Mouse (Mus musculus) granulocyte monocyte progenitor cell, adult 5-6 weeks (primary cell): ENCODE measurements around the gene Prl8a6. TPM values are rescaled to one million over a fixed set of nuclear protein-coding genes. Genes with fewer than 3 reads are reported as not detected.

Experiments used
- ATAC-seq: replicated peaks from 2 replicates; pipeline ENCODE4 v1.8.0; 2016; ENCODE audit warnings: mild to moderate bottlenecking, moderate TSS enrichment, inconsistent platforms; ENCODE audit not compliant: poor library complexity, severe bottlenecking
- total RNA-seq, 2 experiments: library from RNA; stranded (forward) in 1 of 2; stranded (reverse) in 1 of 2; fragments of 200-712, 200-1000 nt in 1 of 2; fragments of >200 nt in 1 of 2; fragmentation: Nextera tagmentation in 1 of 2; gene quantifications; 2 replicates each; pipeline ENCODE4 v1.2.3; 2014 to 2017

Prl8a6 gene
- not detected in 2 replicates for total RNA-seq (2014; fragmentation: Nextera tagmentation)
- total RNA-seq (2017): not detected in 2 replicates

- no peak for ATAC-seq
Measured at GRCm38 (mm10) chr13:27438588-27438987, at the start of gene Prl8a6. TSS of gene Prl8a6 (minus strand) at chr13:27438688.

- no peak for ATAC-seq
Measured at GRCm38 (mm10) chr13:27433159-27433558, 5.3 kb downstream of the Prl8a6 start.

GRCm38 (mm10) chr13:27413640-27414039 is 24.8 kb downstream of the Prl8a6 start:
- no peak for ATAC-seq

GRCm38 (mm10) chr13:27399061-27399724 is 39.3 kb downstream of the Prl8a6 start:
- no peak for ATAC-seq

GRCm38 (mm10) chr13:27390746-27391145 is 47.7 kb downstream of the Prl8a6 start, which contains the start of gene Prl2b1:
TSS of gene Prl2b1 (minus strand) at chr13:27390846.
- ATAC-seq: no peak

Other genes with a start within 250 kb of the Prl8a6 start
- gene Prl3c1, start 242.0 kb downstream of the Prl8a6 start, total RNA-seq (2014; fragmentation: Nextera tagmentation): not detected in 2 replicates
- gene Prl3c1, start 242.0 kb downstream of the Prl8a6 start, total RNA-seq (2017): not detected in 2 replicates
- not detected in 2 replicates for gene Prl3b1, start 196.8 kb downstream of the Prl8a6 start, total RNA-seq (2014; fragmentation: Nextera tagmentation)
- gene Prl3b1, start 196.8 kb downstream of the Prl8a6 start, total RNA-seq (2017): not detected in 2 replicates
- gene Prl3a1, start 179.3 kb downstream of the Prl8a6 start, total RNA-seq (2014; fragmentation: Nextera tagmentation): not detected in 2 replicates
- not detected in 2 replicates for gene Prl3a1, start 179.3 kb downstream of the Prl8a6 start, total RNA-seq (2017)
- not detected in 2 replicates for gene Prl6a1, start 126.1 kb downstream of the Prl8a6 start, total RNA-seq (2014; fragmentation: Nextera tagmentation)
- gene Prl6a1, start 126.1 kb downstream of the Prl8a6 start, total RNA-seq (2017): not detected in 2 replicates
- gene Prl8a2, start 93.0 kb downstream of the Prl8a6 start, total RNA-seq (2014; fragmentation: Nextera tagmentation): not detected in 2 replicates
- gene Prl8a2, start 93.0 kb downstream of the Prl8a6 start, total RNA-seq (2017): not detected in 2 replicates
- not detected in 2 replicates for gene Prl2b1, start 47.8 kb downstream of the Prl8a6 start, total RNA-seq (2014; fragmentation: Nextera tagmentation)
- gene Prl2b1, start 47.8 kb downstream of the Prl8a6 start, total RNA-seq (2017): not detected in 2 replicates
- not detected in 2 replicates for gene Prl8a8, start 74.5 kb upstream of the Prl8a6 start, total RNA-seq (2014; fragmentation: Nextera tagmentation)
- gene Prl8a8, start 74.5 kb upstream of the Prl8a6 start, total RNA-seq (2017): not detected in 2 replicates
- not detected in 2 replicates for gene Prl8a9, start 125.9 kb upstream of the Prl8a6 start, total RNA-seq (2014; fragmentation: Nextera tagmentation)
- gene Prl8a9, start 125.9 kb upstream of the Prl8a6 start, total RNA-seq (2017): not detected in 2 replicates
- gene Prl8a1, start 143.5 kb upstream of the Prl8a6 start, total RNA-seq (2014; fragmentation: Nextera tagmentation): not detected in 2 replicates
- gene Prl8a1, start 143.5 kb upstream of the Prl8a6 start, total RNA-seq (2017): not detected in 2 replicates
- not detected in 2 replicates for gene Prl7b1, start 171.9 kb upstream of the Prl8a6 start, total RNA-seq (2014; fragmentation: Nextera tagmentation)
- gene Prl7b1, start 171.9 kb upstream of the Prl8a6 start, total RNA-seq (2017): not detected in 2 replicates
- gene Prl7a1, start 203.8 kb upstream of the Prl8a6 start, total RNA-seq (2014; fragmentation: Nextera tagmentation): not detected in 2 replicates
- gene Prl7a1, start 203.8 kb upstream of the Prl8a6 start, total RNA-seq (2017): not detected in 2 replicates
- not detected in 2 replicates for gene Prl7a2, start 229.3 kb upstream of the Prl8a6 start, total RNA-seq (2014; fragmentation: Nextera tagmentation)
- not detected in 2 replicates for gene Prl7a2, start 229.3 kb upstream of the Prl8a6 start, total RNA-seq (2017)